Mouse (Mus musculus) testis, adult 2 months (tissue): ENCODE measurements around the gene B430305J03Rik. TPM values are rescaled to one million over a fixed set of nuclear protein-coding genes. Genes with fewer than 3 reads are reported as not detected.

Experiments used
- H3K27ac ChIP-seq: fragments of 200-500 bp; 2 replicates; pipeline ENCODE4 v1.5.1; 2012; ENCODE audit warnings: low read depth, low read length; ENCODE audit not compliant: control insufficient read depth, insufficient read depth
- H3K27me3 ChIP-seq: fragments of 200-500 bp; 2 replicates; pipeline ENCODE4 v1.6.1; 2012; ENCODE audit warnings: mild to moderate bottlenecking, low read length, moderate library complexity; ENCODE audit not compliant: control insufficient read depth, insufficient read depth
- H3K36me3 ChIP-seq: fragments of 200-500 bp; 2 replicates; pipeline ENCODE4 v1.6.1; 2012; ENCODE audit warnings: mild to moderate bottlenecking, low read length; ENCODE audit not compliant: control insufficient read depth, insufficient read depth
- H3K4me1 ChIP-seq: fragments of 200-500 bp; 2 replicates; pipeline ENCODE4 v1.6.1; 2012; ENCODE audit warnings: low read length; ENCODE audit not compliant: control insufficient read depth, insufficient read depth
- H3K4me3 ChIP-seq: fragments of 200-500 bp; 2 replicates; pipeline ENCODE4 v1.5.1; 2012; ENCODE audit warnings: low read depth, mild to moderate bottlenecking, low read length, moderate library complexity, mixed read lengths; ENCODE audit not compliant: control insufficient read depth
- CTCF ChIP-seq: fragments of 200-500 bp; IDR thresholded peaks from 2 replicates; pipeline ENCODE4 v1.5.1; 2012; ENCODE audit warnings: low read depth, mild to moderate bottlenecking, inconsistent platforms, low read length, moderate library complexity; ENCODE audit not compliant: control insufficient read depth, insufficient read depth, insufficient replicate concordance
- POLR2A ChIP-seq: fragments of 200-500 bp; IDR thresholded peaks from 2 replicates; pipeline ENCODE4 v1.6.1; 2012; ENCODE audit warnings: low read depth, mild to moderate bottlenecking, inconsistent platforms, low read length, moderate library complexity; ENCODE audit not compliant: control insufficient read depth
- polyA plus RNA-seq: library from polyadenylated mRNA; depleted of rRNA; stranded (reverse); fragments of >200 nt; gene quantifications from 2 replicates; pipeline ENCODE4 v1.2.3, GENCODE M21; 2012; rRNA removed

B430305J03Rik gene
- polyA plus RNA-seq, 1 experiment: 0.07 TPM

DNA sequence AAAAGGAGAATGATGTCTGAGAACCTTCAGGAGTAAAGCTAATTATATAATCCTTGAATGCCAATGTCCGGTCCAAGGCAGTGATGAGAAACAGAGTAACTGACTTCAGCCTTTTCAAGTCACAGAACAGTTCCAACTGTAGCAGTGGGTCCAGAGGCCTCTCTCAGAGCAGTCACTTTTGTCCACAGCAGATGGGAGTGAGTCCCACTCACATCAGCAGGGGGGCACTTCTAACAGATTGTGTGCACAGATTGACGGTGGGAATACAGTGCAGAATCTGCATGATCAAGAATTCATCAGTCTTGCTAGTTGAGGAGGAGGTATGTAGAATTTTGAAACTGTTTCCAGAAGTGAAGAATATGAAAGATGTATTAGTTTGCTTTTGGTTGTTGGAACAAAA is 45.7 kb downstream of the B430305J03Rik start:
- H3K27me3 ChIP-seq: no peaks in the 10 kb centered on the region
- no peaks in the 10 kb centered on the region for H3K36me3 ChIP-seq
- no peaks in the 10 kb centered on the region for H3K4me1 ChIP-seq
- H3K4me3 ChIP-seq: no peak overlapping the region
- TF ChIP-seq CTCF (no peak), POLR2A (no peak)
- H3K27ac ChIP-seq: no peak overlapping the region

DNA sequence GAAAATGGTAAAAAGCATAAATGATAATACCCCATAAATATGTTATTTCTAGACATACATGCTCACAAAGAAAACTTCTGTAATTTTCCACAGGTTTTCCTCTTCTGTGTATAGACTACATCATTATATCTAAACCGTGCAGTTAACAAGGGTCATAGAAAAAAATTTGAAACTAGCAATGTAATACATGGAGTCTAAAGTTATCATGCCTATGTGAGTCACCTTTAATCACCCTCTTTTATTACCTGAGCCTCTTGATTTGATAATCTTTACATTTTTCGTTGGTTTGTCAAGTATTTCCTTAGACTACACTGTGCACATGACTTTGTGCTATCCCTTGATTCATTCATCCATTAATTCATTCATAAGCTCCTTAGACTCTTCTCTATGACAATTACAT is 50.7 kb downstream of the B430305J03Rik start:
- Histone ChIP-seq H3K4me1 (no peaks in the 10 kb centered on the region), H3K27me3 (no peaks in the 10 kb centered on the region), H3K4me3 (no peak overlapping the region), H3K27ac (no peak overlapping the region), H3K36me3 (no peaks in the 10 kb centered on the region)
- no peak for TF ChIP-seq POLR2A
- no peak for TF ChIP-seq CTCF

Other genes starting within 250 kb of the B430305J03Rik start
- gene Rap2b, start 4.3 kb downstream of the B430305J03Rik start, polyA plus RNA-seq: 1.4 and 1.6 TPM in 2 replicates